Mouse (Mus musculus) right cerebral cortex, postnatal 36 days (tissue): ENCODE results near the gene Kif21a.

Source experiments
- DNase-seq, 2 experiments: peaks; one replicate each; pipeline ENCODE4 v3.0.0; 2022; ENCODE audit warnings: low spot score in 2 of 2, mixed read lengths in 1 of 2

Kif21a gene

GRCm38 (mm10) chr15:91018161-91018860 is 31.4 kb downstream of the Kif21a start:
- DNase-seq = peak in 1 of 2 experiments; percentile 19

GRCm38 (mm10) chr15:91017261-91018160 is 32.2 kb downstream of the Kif21a start:
- no peak for DNase-seq

- DNase-seq = no peak
Measured at GRCm38 (mm10) chr15:91016366-91016765, 33.4 kb downstream of the Kif21a start.

GRCm38 (mm10) chr15:91012793-91013580 is 36.8 kb downstream of the Kif21a start:
- no peak for DNase-seq

- DNase-seq = no peak
Measured at GRCm38 (mm10) chr15:91010218-91010617, 39.5 kb downstream of the Kif21a start.

- no peak for DNase-seq
Measured at GRCm38 (mm10) chr15:91007123-91007830, 42.5 kb downstream of the Kif21a start.

GRCm38 (mm10) chr15:91004726-91005125 is 45.0 kb downstream of the Kif21a start:
- DNase-seq = no peak

- no peak for DNase-seq
Measured at GRCm38 (mm10) chr15:91001037-91001616, 48.6 kb downstream of the Kif21a start.

GRCm38 (mm10) chr15:91000280-91001036 is 49.3 kb downstream of the Kif21a start:
- DNase-seq = no peak

- no peak for DNase-seq
Measured at GRCm38 (mm10) chr15:90992871-90993270, 56.9 kb downstream of the Kif21a start.

GRCm38 (mm10) chr15:90992388-90992787 is 57.4 kb downstream of the Kif21a start:
- DNase-seq = no peak

- DNase-seq = no peak
Measured at GRCm38 (mm10) chr15:90991843-90992242, 57.9 kb downstream of the Kif21a start.

GRCm38 (mm10) chr15:90987714-90988250 is 62.0 kb downstream of the Kif21a start:
- DNase-seq = no peak

- no peak for DNase-seq
Measured at GRCm38 (mm10) chr15:90975914-90976313, 73.8 kb downstream of the Kif21a start.

- DNase-seq = no peak
Measured at GRCm38 (mm10) chr15:90971914-90972767, 77.6 kb downstream of the Kif21a start.

- DNase-seq = no peak
Measured at GRCm38 (mm10) chr15:90963320-90963719, 86.4 kb downstream of the Kif21a start.

GRCm38 (mm10) chr15:90962548-90962947 is 87.2 kb downstream of the Kif21a start:
- DNase-seq = no peak

- no peak for DNase-seq
Measured at GRCm38 (mm10) chr15:90960831-90961554, 88.8 kb downstream of the Kif21a start.
